Mouse (Mus musculus): ENCODE measurements around the gene Hap1. TPM values are rescaled to one million over a fixed set of nuclear protein-coding genes. Genes with fewer than 3 reads are reported as not detected.

The Hap1 gene
- polyA plus RNA-seq, 1 experiment from 2014 or later = 10.6 TPM

GRCm38 (mm10) chr11:100387589-100388375 lies 31.9 kb upstream of the Hap1 start:
- Histone ChIP-seq H3K9me3 (no peaks in the 10 kb centered on the region), H3K9ac (no peak overlapping the region), H3K4me1 (peaks cover 31% of the 10 kb centered on the region), H3K27me3 (no peaks in the 10 kb centered on the region), H3K4me2 (replicated peaks) (peak overlapping the region; percentile 27; the same call in 1 of the 2 replicates), H3K4me3 (no peak overlapping the region), H3K36me3 (peaks cover 28% of the 10 kb centered on the region), H3K27ac (peak overlapping the region; percentile 66)
- 37% methylated on average over 14 of the region's 14 CpGs for WGBS
- no peak for ATAC-seq (ENCODE audit: insufficient number of reproducible peaks, insufficient read depth, low FRiP score, low TSS enrichment)

GRCm38 (mm10) chr11:100387111-100387510 lies 31.2 kb upstream of the Hap1 start:
- no peak for ATAC-seq (ENCODE audit: insufficient number of reproducible peaks, insufficient read depth, low FRiP score, low TSS enrichment)
- no peaks in the 10 kb centered on the region for H3K27me3 ChIP-seq
- peaks cover 34% of the 10 kb centered on the region for H3K36me3 ChIP-seq
- no peak overlapping the region for H3K9ac ChIP-seq
- WGBS = 87% methylated on average over 6 of the region's 6 CpGs
- H3K4me3 ChIP-seq = no peak overlapping the region
- H3K4me1 ChIP-seq = peaks cover 31% of the 10 kb centered on the region
- H3K4me2 ChIP-seq (replicated peaks) = no peak overlapping the region
- H3K27ac ChIP-seq = peak overlapping the region; percentile 66
- H3K9me3 ChIP-seq = no peaks in the 10 kb centered on the region

- no peak overlapping the region for H3K9ac ChIP-seq
- H3K9me3 ChIP-seq = no peaks in the 10 kb centered on the region
- peaks cover 31% of the 10 kb centered on the region for H3K4me1 ChIP-seq
- no peak overlapping the region for H3K4me2 ChIP-seq (replicated peaks)
- H3K4me3 ChIP-seq = no peak overlapping the region
- no peaks in the 10 kb centered on the region for H3K27me3 ChIP-seq
- peak overlapping the region; percentile 66 for H3K27ac ChIP-seq
- WGBS = 31% methylated on average over 5 of the region's 5 CpGs
- peaks cover 39% of the 10 kb centered on the region for H3K36me3 ChIP-seq
- no peak for ATAC-seq (ENCODE audit: insufficient number of reproducible peaks, insufficient read depth, low FRiP score, low TSS enrichment)
Observed at GRCm38 (mm10) chr11:100386586-100386985, 30.7 kb upstream of the Hap1 start.

- Histone ChIP-seq H3K4me1 (peaks cover 20% of the 10 kb centered on the region), H3K27me3 (no peaks in the 10 kb centered on the region), H3K9me3 (no peaks in the 10 kb centered on the region), H3K36me3 (peaks cover 51% of the 10 kb centered on the region), H3K27ac (no peak overlapping the region), H3K9ac (no peak overlapping the region), H3K4me2 (replicated peaks) (no peak overlapping the region), H3K4me3 (no peak overlapping the region)
- no peak for ATAC-seq (ENCODE audit: insufficient number of reproducible peaks, insufficient read depth, low FRiP score, low TSS enrichment)
- WGBS = 84% methylated on average over 3 of the region's 3 CpGs
Observed at GRCm38 (mm10) chr11:100385016-100385415, 29.1 kb upstream of the Hap1 start.

- Histone ChIP-seq H3K4me2 (replicated peaks) (no peak overlapping the region), H3K4me1 (peaks cover 5% of the 10 kb centered on the region), H3K4me3 (no peak overlapping the region), H3K27me3 (no peaks in the 10 kb centered on the region), H3K27ac (no peak overlapping the region), H3K36me3 (peaks cover 71% of the 10 kb centered on the region), H3K9ac (no peak overlapping the region), H3K9me3 (no peaks in the 10 kb centered on the region)
- WGBS = 81% methylated on average over 6 of the region's 6 CpGs
- no peak for ATAC-seq (ENCODE audit: insufficient number of reproducible peaks, insufficient read depth, low FRiP score, low TSS enrichment)
Observed at GRCm38 (mm10) chr11:100382682-100383081, 26.8 kb upstream of the Hap1 start.

GRCm38 (mm10) chr11:100379311-100379710 lies 23.4 kb upstream of the Hap1 start:
- no peak for ATAC-seq (ENCODE audit: insufficient number of reproducible peaks, insufficient read depth, low FRiP score, low TSS enrichment)
- H3K4me2 ChIP-seq (replicated peaks) = no peak overlapping the region
- H3K4me3 ChIP-seq = no peak overlapping the region
- no peak overlapping the region for H3K9ac ChIP-seq
- H3K27me3 ChIP-seq = no peaks in the 10 kb centered on the region
- no peaks in the 10 kb centered on the region for H3K4me1 ChIP-seq
- no peak overlapping the region for H3K27ac ChIP-seq
- WGBS = 87% methylated on average over 4 of the region's 4 CpGs
- H3K36me3 ChIP-seq = peaks cover 83% of the 10 kb centered on the region
- no peaks in the 10 kb centered on the region for H3K9me3 ChIP-seq

- no peak for ATAC-seq (ENCODE audit: insufficient number of reproducible peaks, insufficient read depth, low FRiP score, low TSS enrichment)
- 81% methylated on average over 5 of the region's 5 CpGs for WGBS
Observed at GRCm38 (mm10) chr11:100378446-100378845, 22.5 kb upstream of the Hap1 start.

GRCm38 (mm10) chr11:100377989-100378388 lies 22.1 kb upstream of the Hap1 start:
- Histone ChIP-seq H3K4me2 (replicated peaks) (no peak overlapping the region), H3K9ac (no peak overlapping the region), H3K36me3 (peaks cover 84% of the 10 kb centered on the region), H3K27ac (no peak overlapping the region), H3K27me3 (no peaks in the 10 kb centered on the region), H3K4me1 (no peaks in the 10 kb centered on the region), H3K9me3 (no peaks in the 10 kb centered on the region), H3K4me3 (no peak overlapping the region)
- 96% methylated on average over 14 of the region's 14 CpGs for WGBS
- ATAC-seq (ENCODE audit: insufficient number of reproducible peaks, insufficient read depth, low FRiP score, low TSS enrichment) = no peak

More at GRCm38 (mm10) chr11:100378446-100378845, 22.5 kb upstream of the Hap1 start:
- Histone ChIP-seq H3K27me3 (no peaks in the 10 kb centered on the region), H3K9me3 (no peaks in the 10 kb centered on the region), H3K4me1 (no peaks in the 10 kb centered on the region), H3K9ac (no peak overlapping the region), H3K4me3 (no peak overlapping the region), H3K4me2 (replicated peaks) (no peak overlapping the region), H3K27ac (no peak overlapping the region), H3K36me3 (peaks cover 84% of the 10 kb centered on the region)

- Histone ChIP-seq H3K27me3 (no peaks in the 10 kb centered on the region), H3K4me3 (no peak overlapping the region), H3K9ac (no peak overlapping the region), H3K36me3 (peaks cover 84% of the 10 kb centered on the region), H3K4me2 (replicated peaks) (no peak overlapping the region), H3K4me1 (no peaks in the 10 kb centered on the region), H3K9me3 (no peaks in the 10 kb centered on the region), H3K27ac (no peak overlapping the region)
- 92% methylated on average over 21 of the region's 21 CpGs for WGBS
- no peak for ATAC-seq (ENCODE audit: insufficient number of reproducible peaks, insufficient read depth, low FRiP score, low TSS enrichment)
Observed at GRCm38 (mm10) chr11:100376746-100377389, 20.9 kb upstream of the Hap1 start.

GRCm38 (mm10) chr11:100376005-100376404 lies 20.1 kb upstream of the Hap1 start:
- Histone ChIP-seq H3K4me1 (no peaks in the 10 kb centered on the region), H3K27ac (no peak overlapping the region), H3K9ac (no peak overlapping the region), H3K4me2 (replicated peaks) (no peak overlapping the region), H3K9me3 (no peaks in the 10 kb centered on the region), H3K36me3 (peaks cover 87% of the 10 kb centered on the region), H3K4me3 (no peak overlapping the region), H3K27me3 (no peaks in the 10 kb centered on the region)
- 74% methylated on average over 4 of the region's 4 CpGs for WGBS
- ATAC-seq (ENCODE audit: insufficient number of reproducible peaks, insufficient read depth, low FRiP score, low TSS enrichment) = no peak

GRCm38 (mm10) chr11:100375127-100375526 lies 19.2 kb upstream of the Hap1 start:
- WGBS = 87% methylated on average over 9 of the region's 9 CpGs
- Histone ChIP-seq H3K9ac (no peak overlapping the region), H3K27ac (no peak overlapping the region), H3K4me2 (replicated peaks) (no peak overlapping the region), H3K27me3 (no peaks in the 10 kb centered on the region), H3K36me3 (peaks cover 84% of the 10 kb centered on the region), H3K4me3 (no peak overlapping the region), H3K9me3 (no peaks in the 10 kb centered on the region), H3K4me1 (no peaks in the 10 kb centered on the region)
- ATAC-seq (ENCODE audit: insufficient number of reproducible peaks, insufficient read depth, low FRiP score, low TSS enrichment) = no peak

GRCm38 (mm10) chr11:100371981-100372558 lies 16.1 kb upstream of the Hap1 start:
- no peak overlapping the region for H3K9ac ChIP-seq
- H3K4me1 ChIP-seq = no peaks in the 10 kb centered on the region
- H3K9me3 ChIP-seq = no peaks in the 10 kb centered on the region
- no peak for ATAC-seq (ENCODE audit: insufficient number of reproducible peaks, insufficient read depth, low FRiP score, low TSS enrichment)
- no peak overlapping the region for H3K4me2 ChIP-seq (replicated peaks)
- H3K27ac ChIP-seq = no peak overlapping the region
- H3K27me3 ChIP-seq = no peaks in the 10 kb centered on the region
- 75% methylated on average over 8 of the region's 8 CpGs for WGBS
- H3K4me3 ChIP-seq = no peak overlapping the region
- peaks cover 62% of the 10 kb centered on the region for H3K36me3 ChIP-seq

All from embryonic facial prominence, embryonic 12.5 days (tissue).